Mouse (Mus musculus): ENCODE results near the gene Wdr81.
"Not testable (repeated sequence)": the region's sequence is repeated elsewhere in the genome, so short reads cannot be mapped to it uniquely, and the experiment has no call there.

Gene Wdr81

GRCm38 (mm10) chr11:75460844-75461742, 6.6 kb upstream of the Wdr81 start, which contains the start of gene Tlcd2:
Gene Tlcd2 (plus strand): TSS chr11:75461715.
- peak; percentile 100 for DNase-seq (ENCODE audit: low read depth)

- DNase-seq (ENCODE audit: low read depth) = peak; percentile 84
These were observed 5.8 kb upstream of the Wdr81 start for GRCm38 (mm10) chr11:75460103-75460843.

GRCm38 (mm10) chr11:75459751-75460102, 5.2 kb upstream of the Wdr81 start:
- DNase-seq (ENCODE audit: low read depth) = no peak

- DNase-seq (ENCODE audit: low read depth) = peak; percentile 43
These were observed 4.7 kb upstream of the Wdr81 start for GRCm38 (mm10) chr11:75459141-75459711.

GRCm38 (mm10) chr11:75458628-75459041, 4.1 kb upstream of the Wdr81 start:
- peak; percentile 83 for DNase-seq (ENCODE audit: low read depth)

GRCm38 (mm10) chr11:75458169-75458568, 3.7 kb upstream of the Wdr81 start:
- peak; percentile 29 for DNase-seq (ENCODE audit: low read depth)

GRCm38 (mm10) chr11:75456440-75456871, 1.9 kb upstream of the Wdr81 start:
- no peak for DNase-seq (ENCODE audit: low read depth)

GRCm38 (mm10) chr11:75455971-75456370, 1.5 kb upstream of the Wdr81 start:
- not testable (repeated sequence) for DNase-seq (ENCODE audit: low read depth)

GRCm38 (mm10) chr11:75455041-75455736, 672 bp upstream of the Wdr81 start:
- DNase-seq (ENCODE audit: low read depth) = peak; percentile 14

- no peak for DNase-seq (ENCODE audit: low read depth)
These were observed 1.5 kb downstream of the Wdr81 start for GRCm38 (mm10) chr11:75452812-75453557.

GRCm38 (mm10) chr11:75452081-75452480, 2.4 kb downstream of the Wdr81 start:
- no peak for DNase-seq (ENCODE audit: low read depth)

- no peak for DNase-seq (ENCODE audit: low read depth)
These were observed 3.6 kb downstream of the Wdr81 start for GRCm38 (mm10) chr11:75450936-75451335.

GRCm38 (mm10) chr11:75450304-75450908, 4.1 kb downstream of the Wdr81 start:
- DNase-seq (ENCODE audit: low read depth) = no peak

- DNase-seq (ENCODE audit: low read depth) = no peak
These were observed 4.8 kb downstream of the Wdr81 start for GRCm38 (mm10) chr11:75449695-75450094.

- DNase-seq (ENCODE audit: low read depth) = no peak
These were observed 5.9 kb downstream of the Wdr81 start for GRCm38 (mm10) chr11:75448575-75448974.

GRCm38 (mm10) chr11:75443711-75444110, 10.8 kb downstream of the Wdr81 start:
- no peak for DNase-seq (ENCODE audit: low read depth)

GRCm38 (mm10) chr11:75441601-75442000, 12.9 kb downstream of the Wdr81 start:
- DNase-seq (ENCODE audit: low read depth) = no peak

GRCm38 (mm10) chr11:75441034-75441433, 13.5 kb downstream of the Wdr81 start:
- DNase-seq (ENCODE audit: low read depth) = no peak

GRCm38 (mm10) chr11:75439951-75440350, 14.6 kb downstream of the Wdr81 start:
- DNase-seq (ENCODE audit: low read depth) = no peak

GRCm38 (mm10) chr11:75439363-75439762, 15.2 kb downstream of the Wdr81 start, which contains the start of gene Serpinf2:
Gene Serpinf2 (minus strand): TSS chr11:75439591.
- DNase-seq (ENCODE audit: low read depth) = no peak

GRCm38 (mm10) chr11:75438804-75439203, 15.7 kb downstream of the Wdr81 start:
- no peak for DNase-seq (ENCODE audit: low read depth)
